Mouse (Mus musculus): Measurements from ENCODE around the gene Ppp1r14a. TPM values are rescaled to one million over a fixed set of nuclear protein-coding genes. Genes with fewer than 3 reads are reported as not detected.
A peak's percentile ranks its signal among the peaks of the same experiment; 100 is the strongest.

Ppp1r14a gene
- 2.8 and 2.9 TPM in 2 replicates for polyA plus RNA-seq (2015; fragmentation: Nextera tagmentation; extraction: Ambion mirVana)

DNA sequence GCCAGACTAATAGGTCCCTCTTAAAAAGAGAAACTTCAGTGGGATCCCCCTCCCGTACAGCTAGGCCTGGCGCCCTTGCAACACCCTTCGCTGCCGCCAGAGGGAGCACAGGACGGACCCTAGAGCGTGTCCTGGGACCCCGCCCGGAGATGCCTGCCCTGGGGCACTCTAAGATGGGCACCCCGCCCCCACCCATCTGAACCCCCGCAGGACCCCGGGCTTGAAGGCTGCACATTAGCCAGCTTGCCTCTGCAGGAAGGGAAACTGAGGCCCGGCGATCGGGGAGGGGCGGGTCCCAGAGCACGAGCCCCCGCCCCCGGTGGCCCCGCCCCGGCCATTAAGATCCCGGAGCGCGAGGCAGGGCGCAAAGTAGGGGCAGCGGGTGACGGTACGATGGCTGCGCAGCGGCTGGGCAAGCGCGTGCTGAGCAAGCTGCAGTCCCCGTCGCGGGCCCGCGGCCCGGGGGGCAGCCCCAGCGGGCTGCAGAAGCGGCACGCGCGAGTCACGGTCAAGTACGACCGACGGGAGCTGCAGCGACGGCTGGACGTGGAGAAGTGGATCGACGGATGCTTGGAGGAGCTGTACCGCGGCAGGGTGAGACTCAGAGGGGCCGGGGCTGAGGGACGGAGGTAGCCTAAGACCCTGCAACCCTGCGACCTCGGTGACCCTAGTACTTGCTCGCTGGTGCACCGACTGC is at the start of gene Ppp1r14a:
Gene Ppp1r14a (plus strand): TSS at position 367 of the 697 bp plus-strand sequence.
- peak; percentile 37; the same call in 1 of the 2 replicates for ATAC-seq
- peak within 1 kb of the TSS; percentile 69 for H3K9ac ChIP-seq (ENCODE audit: low read depth, low read length)
- peaks cover 9% of the 10 kb centered on the region for H3K4me1 ChIP-seq (ENCODE audit: control insufficient read depth, insufficient read depth, low read depth, low read length)
- H3K9me3 ChIP-seq (ENCODE audit: control insufficient read depth, low read length): no peaks in the 10 kb centered on the region
- WGBS: under 1% methylated on average over 43 of the region's 59 CpGs
- H3K4me2 ChIP-seq (ENCODE audit: low read length): peak within 1 kb of the TSS; percentile 76
- no peaks in the 10 kb centered on the region for H3K27me3 ChIP-seq (replicated peaks; ENCODE audit: control insufficient read depth, insufficient read depth, low read length)
- H3K4me3 ChIP-seq (ENCODE audit: low read length): peak within 1 kb of the TSS; percentile 51
- no peak within 1 kb of the TSS for H3K27ac ChIP-seq (ENCODE audit: low read depth, low read length)
- no peaks in the 10 kb centered on the region for H3K36me3 ChIP-seq (ENCODE audit: control insufficient read depth, insufficient read depth, low read length)

- H3K4me2 ChIP-seq (ENCODE audit: low read length): no peak overlapping the region
- ATAC-seq: no peak
- WGBS: 88% methylated on average over 7 of the region's 7 CpGs
- H3K4me3 ChIP-seq (ENCODE audit: low read length): no peak overlapping the region
- no peak overlapping the region for H3K27ac ChIP-seq (ENCODE audit: low read depth, low read length)
- H3K4me1 ChIP-seq (ENCODE audit: control insufficient read depth, insufficient read depth, low read depth, low read length): no peaks in the 10 kb centered on the region
- peaks cover 20% of the 10 kb centered on the region for H3K27me3 ChIP-seq (replicated peaks; ENCODE audit: control insufficient read depth, insufficient read depth, low read length)
- no peaks in the 10 kb centered on the region for H3K9me3 ChIP-seq (ENCODE audit: control insufficient read depth, low read length)
- H3K9ac ChIP-seq (ENCODE audit: low read depth, low read length): no peak overlapping the region
- peaks cover 9% of the 10 kb centered on the region; the same call in 1 of the 2 replicates for H3K36me3 ChIP-seq (ENCODE audit: control insufficient read depth, insufficient read depth, low read length)
Observed at GRCm38 (mm10) chr7:29244732-29245416, 44.2 kb upstream of the Ppp1r14a start.

DNA sequence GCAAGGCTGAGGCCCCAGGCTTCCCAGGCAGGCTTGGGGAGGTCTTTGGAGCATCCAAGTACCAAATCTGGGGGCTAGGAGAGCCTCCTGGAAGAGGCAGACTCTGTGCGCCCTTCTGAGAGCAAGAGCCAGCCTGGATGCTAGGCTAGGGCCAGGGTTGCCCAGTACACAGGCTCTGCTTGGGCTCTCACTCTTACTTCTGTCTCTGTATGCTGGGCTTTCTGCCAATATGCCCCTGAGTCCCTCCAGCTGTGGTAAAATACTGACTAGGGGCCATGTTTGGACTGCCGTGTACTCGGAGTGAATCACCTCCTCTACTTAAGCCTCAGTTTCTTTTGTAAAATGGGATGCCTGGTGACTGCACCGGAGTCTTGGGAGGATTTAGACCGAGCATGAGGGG is 43.1 kb upstream of the Ppp1r14a start:
- no peak overlapping the region for H3K4me2 ChIP-seq (ENCODE audit: low read length)
- 87% methylated on average over 5 of the region's 5 CpGs for WGBS

GRCm38 (mm10) chr7:29246619-29247313 is 42.3 kb upstream of the Ppp1r14a start:
- 86% methylated on average over 21 of the region's 21 CpGs for WGBS

More for the DNA sequence above, 43.1 kb upstream of the Ppp1r14a start:
- H3K27ac ChIP-seq (ENCODE audit: low read depth, low read length): no peak overlapping the region
- H3K36me3 ChIP-seq (ENCODE audit: control insufficient read depth, insufficient read depth, low read length): peaks cover 9% of the 10 kb centered on the region; the same call in 1 of the 2 replicates
- no peaks in the 10 kb centered on the region for H3K9me3 ChIP-seq (ENCODE audit: control insufficient read depth, low read length)
- H3K4me1 ChIP-seq (ENCODE audit: control insufficient read depth, insufficient read depth, low read depth, low read length): no peaks in the 10 kb centered on the region
- H3K4me3 ChIP-seq (ENCODE audit: low read length): no peak overlapping the region
- peaks cover 20% of the 10 kb centered on the region for H3K27me3 ChIP-seq (replicated peaks; ENCODE audit: control insufficient read depth, insufficient read depth, low read length)
- no peak overlapping the region for H3K9ac ChIP-seq (ENCODE audit: low read depth, low read length)
- ATAC-seq: no peak

DNA sequence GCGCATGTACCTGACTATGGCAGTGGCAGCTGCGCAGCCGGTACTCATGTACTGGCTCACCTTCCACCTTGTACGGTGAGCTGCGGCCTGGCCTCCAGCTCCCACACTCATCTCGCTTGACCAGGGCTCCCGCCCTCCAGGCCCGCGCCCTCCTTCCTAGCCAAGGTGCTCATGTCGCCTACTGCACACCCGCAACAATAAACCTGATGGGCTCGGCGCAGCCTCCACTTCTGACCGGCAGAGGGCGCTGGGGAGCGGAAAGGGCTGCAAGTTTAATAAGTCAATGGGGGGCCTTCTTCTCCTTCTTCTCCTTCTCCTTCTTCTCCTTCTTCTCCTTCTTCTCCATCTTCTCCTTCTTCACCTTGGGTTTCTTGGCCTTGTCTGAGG is 41.8 kb upstream of the Ppp1r14a start:
- ATAC-seq: no peak
- no peak overlapping the region for H3K9ac ChIP-seq (ENCODE audit: low read depth, low read length)
- peaks cover 20% of the 10 kb centered on the region for H3K27me3 ChIP-seq (replicated peaks; ENCODE audit: control insufficient read depth, insufficient read depth, low read length)
- H3K36me3 ChIP-seq (ENCODE audit: control insufficient read depth, insufficient read depth, low read length): peaks cover 9% of the 10 kb centered on the region; the same call in 1 of the 2 replicates
- peak overlapping the region; percentile 22 for H3K4me3 ChIP-seq (ENCODE audit: low read length)
- 27% methylated on average over 16 of the region's 16 CpGs for WGBS
- no peaks in the 10 kb centered on the region for H3K9me3 ChIP-seq (ENCODE audit: control insufficient read depth, low read length)
- H3K4me2 ChIP-seq (ENCODE audit: low read length): peak overlapping the region; percentile 47
- no peak overlapping the region for H3K27ac ChIP-seq (ENCODE audit: low read depth, low read length)
- no peaks in the 10 kb centered on the region for H3K4me1 ChIP-seq (ENCODE audit: control insufficient read depth, insufficient read depth, low read depth, low read length)

More at GRCm38 (mm10) chr7:29246619-29247313, 42.3 kb upstream of the Ppp1r14a start:
- no peak overlapping the region for H3K27ac ChIP-seq (ENCODE audit: low read depth, low read length)
- H3K9me3 ChIP-seq (ENCODE audit: control insufficient read depth, low read length): no peaks in the 10 kb centered on the region
- H3K9ac ChIP-seq (ENCODE audit: low read depth, low read length): no peak overlapping the region
- H3K36me3 ChIP-seq (ENCODE audit: control insufficient read depth, insufficient read depth, low read length): peaks cover 9% of the 10 kb centered on the region; the same call in 1 of the 2 replicates
- H3K27me3 ChIP-seq (replicated peaks; ENCODE audit: control insufficient read depth, insufficient read depth, low read length): peaks cover 20% of the 10 kb centered on the region
- ATAC-seq: no peak
- no peaks in the 10 kb centered on the region for H3K4me1 ChIP-seq (ENCODE audit: control insufficient read depth, insufficient read depth, low read depth, low read length)
- H3K4me2 ChIP-seq (ENCODE audit: low read length): no peak overlapping the region
- no peak overlapping the region for H3K4me3 ChIP-seq (ENCODE audit: low read length)

- peak overlapping the region; percentile 27; the same call in 1 of the 2 replicates for H3K9ac ChIP-seq (ENCODE audit: low read depth, low read length)
- no peaks in the 10 kb centered on the region for H3K4me1 ChIP-seq (ENCODE audit: control insufficient read depth, insufficient read depth, low read depth, low read length)
- H3K36me3 ChIP-seq (ENCODE audit: control insufficient read depth, insufficient read depth, low read length): peaks cover 9% of the 10 kb centered on the region; the same call in 1 of the 2 replicates
- H3K27me3 ChIP-seq (replicated peaks; ENCODE audit: control insufficient read depth, insufficient read depth, low read length): peaks cover 20% of the 10 kb centered on the region
- H3K4me3 ChIP-seq (ENCODE audit: low read length): peak overlapping the region; percentile 22
- no peak overlapping the region for H3K27ac ChIP-seq (ENCODE audit: low read depth, low read length)
- H3K9me3 ChIP-seq (ENCODE audit: control insufficient read depth, low read length): no peaks in the 10 kb centered on the region
- H3K4me2 ChIP-seq (ENCODE audit: low read length): peak overlapping the region; percentile 47
- no peak for ATAC-seq
- WGBS: 18% methylated on average over 19 of the region's 19 CpGs
Observed at GRCm38 (mm10) chr7:29247706-29248105, 41.4 kb upstream of the Ppp1r14a start.

DNA sequence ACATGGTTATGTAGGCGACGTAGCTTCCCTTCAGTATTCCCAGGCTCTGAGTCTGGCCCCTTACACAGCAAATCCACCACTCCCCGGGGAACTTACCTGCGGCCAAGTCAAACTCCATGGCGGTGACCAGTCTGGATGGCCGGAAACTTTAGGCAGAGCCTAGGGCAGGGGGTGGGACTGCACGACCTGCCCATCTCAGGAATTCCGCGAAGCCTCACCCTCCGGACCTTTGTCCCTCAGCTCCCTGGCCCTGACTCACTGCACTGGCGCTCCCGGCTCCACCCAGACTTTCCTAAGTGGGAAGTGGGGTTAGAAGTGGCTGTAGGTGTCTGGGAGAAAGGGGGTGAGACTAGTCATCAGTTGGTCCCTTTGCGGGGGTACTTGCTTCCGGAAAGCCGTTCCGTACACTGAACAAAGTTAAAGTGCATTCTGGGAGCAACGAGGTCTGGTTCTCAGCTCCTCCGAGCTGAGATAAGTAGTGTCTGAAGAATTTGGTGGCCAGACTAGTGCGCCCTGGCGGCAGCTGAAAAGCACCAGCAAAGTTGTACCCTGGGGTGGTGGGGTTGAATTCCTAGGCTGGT is 40.8 kb upstream of the Ppp1r14a start, which contains the start of gene 2200002D01Rik:
Gene 2200002D01Rik (minus strand): TSS at position 206 of the 581 bp plus-strand sequence.
- Histone ChIP-seq H3K9me3 (ENCODE audit: control insufficient read depth, low read length) (no peaks in the 10 kb centered on the region), H3K9ac (ENCODE audit: low read depth, low read length) (peak within 1 kb of the TSS; percentile 27; the same call in 1 of the 2 replicates), H3K27me3 (replicated peaks; ENCODE audit: control insufficient read depth, insufficient read depth, low read length) (peaks cover 20% of the 10 kb centered on the region), H3K4me3 (ENCODE audit: low read length) (peak within 1 kb of the TSS; percentile 22), H3K4me1 (ENCODE audit: control insufficient read depth, insufficient read depth, low read depth, low read length) (no peaks in the 10 kb centered on the region), H3K4me2 (ENCODE audit: low read length) (peak within 1 kb of the TSS; percentile 47), H3K36me3 (ENCODE audit: control insufficient read depth, insufficient read depth, low read length) (peaks cover 9% of the 10 kb centered on the region; the same call in 1 of the 2 replicates), H3K27ac (ENCODE audit: low read depth, low read length) (no peak within 1 kb of the TSS)
- no peak for ATAC-seq
- 18% methylated on average over 20 of the region's 20 CpGs for WGBS

- 97% methylated on average over 3 of the region's 3 CpGs for WGBS
- Histone ChIP-seq H3K9me3 (ENCODE audit: control insufficient read depth, low read length) (no peaks in the 10 kb centered on the region), H3K27ac (ENCODE audit: low read depth, low read length) (no peak overlapping the region), H3K4me1 (ENCODE audit: control insufficient read depth, insufficient read depth, low read depth, low read length) (no peaks in the 10 kb centered on the region), H3K27me3 (replicated peaks; ENCODE audit: control insufficient read depth, insufficient read depth, low read length) (peaks cover 20% of the 10 kb centered on the region), H3K9ac (ENCODE audit: low read depth, low read length) (no peak overlapping the region), H3K4me3 (ENCODE audit: low read length) (no peak overlapping the region), H3K36me3 (ENCODE audit: control insufficient read depth, insufficient read depth, low read length) (no peaks in the 10 kb centered on the region), H3K4me2 (ENCODE audit: low read length) (no peak overlapping the region)
- no peak for ATAC-seq
Observed at GRCm38 (mm10) chr7:29251166-29251565, 37.9 kb upstream of the Ppp1r14a start.

All from hindbrain, embryonic 16.5 days (tissue).